Mouse (Mus musculus) forebrain, postnatal 0 days (tissue): Measurements from ENCODE around the gene Rpl12. TPM values are rescaled to one million over a fixed set of nuclear protein-coding genes. Genes with fewer than 3 reads are reported as not detected.

Experiments used
- ATAC-seq: fragments of 200-750 bp; cut with Nextera tagmentation; 2 replicates; pipeline ENCODE4 v1.8.0; 2017; ENCODE audit warnings: mild to moderate bottlenecking, moderate library complexity
- DNase-seq: peaks from one replicate; pipeline ENCODE4 v3.0.0-alpha.2; 2015
- H3K27ac ChIP-seq: fragments of 300-500 bp; sonication (generic); 2 replicates; pipeline ENCODE4 v1.5.1; 2014; ENCODE audit warnings: low read depth, mild to moderate bottlenecking, antibody characterized with exemption, low read length, moderate library complexity, mixed read lengths
- H3K27me3 ChIP-seq: fragments of 300-500 bp; sonication (generic); 2 replicates; pipeline ENCODE4 v1.6.1; 2014; ENCODE audit warnings: mild to moderate bottlenecking, low read length, mixed read lengths; ENCODE audit not compliant: insufficient read depth
- H3K36me3 ChIP-seq: fragments of 300-500 bp; sonication (generic); 2 replicates; pipeline ENCODE4 v1.6.1; 2014; ENCODE audit warnings: mild to moderate bottlenecking, moderate library complexity; ENCODE audit not compliant: insufficient read depth
- H3K4me1 ChIP-seq: fragments of 300-500 bp; sonication (generic); 2 replicates; pipeline ENCODE4 v1.6.1; 2014; ENCODE audit warnings: antibody characterized with exemption; ENCODE audit not compliant: insufficient read depth
- H3K4me2 ChIP-seq: fragments of 300-500 bp; sonication (generic); 2 replicates; pipeline ENCODE4 v1.6.1; 2014; ENCODE audit warnings: low read depth, mild to moderate bottlenecking, moderate library complexity
- H3K4me3 ChIP-seq: fragments of 300-500 bp; sonication (generic); 2 replicates; pipeline ENCODE4 v1.5.1; 2014; ENCODE audit warnings: low read depth, low read length, mixed read lengths
- H3K9ac ChIP-seq: fragments of 300-500 bp; sonication (generic); 2 replicates; pipeline ENCODE4 v1.6.1; 2014; ENCODE audit warnings: mild to moderate bottlenecking
- H3K9me3 ChIP-seq: fragments of 300-500 bp; sonication (generic); 2 replicates; pipeline ENCODE4 v1.6.1; 2016; ENCODE audit warnings: low read length
- CTCF ChIP-seq: sonication (generic); IDR thresholded peaks from 2 replicates; pipeline ENCODE4 v1.5.1; 2016; ENCODE audit warnings: antibody characterized with exemption, control low read depth, low read depth
- WGBS: fragments of 180-500 bp; shearing (Covaris S2); extraction: QIAGEN DNeasy Blood & Tissue Kit; methylation state at CpG from one replicate; pipeline ENCODE4 v1.1.7; 2014; 5-methylcytosine and 5-hydroxymethylcytosine counted together
- polyA plus RNA-seq: library from polyadenylated mRNA; unstranded; fragments of >200 nt; fragmentation: Nextera tagmentation; extraction: Ambion mirVana; gene quantifications from 2 replicates; pipeline ENCODE4 v1.2.1, GENCODE M21; 2015
- total RNA-seq: library from RNA; depleted of rRNA; stranded (reverse); fragments of >200 nt; gene quantifications from 2 replicates; pipeline ENCODE4 v1.2.3, GENCODE M21; 2014

The Rpl12 gene
- total and polyA plus RNA-seq, 2 experiments from 2014 or later = 102 to 266 TPM

- H3K36me3 ChIP-seq = peaks cover 59% of the 10 kb centered on the region
- 32% methylated on average over 10 of the region's 10 CpGs for WGBS
- H3K4me2 ChIP-seq = no peak overlapping the region
- H3K4me1 ChIP-seq = no peaks in the 10 kb centered on the region
- peak; percentile 84 for TF ChIP-seq CTCF
- no peaks in the 10 kb centered on the region for H3K9me3 ChIP-seq
- no peak overlapping the region for H3K27ac ChIP-seq
- H3K9ac ChIP-seq = no peak overlapping the region
- H3K27me3 ChIP-seq = no peaks in the 10 kb centered on the region
- peak; percentile 73 for DNase-seq
- peak; percentile 82 for ATAC-seq
- no peak overlapping the region for H3K4me3 ChIP-seq
Observed at GRCm38 (mm10) chr2:32928235-32928946, 33.0 kb upstream of the Rpl12 start.

DNA sequence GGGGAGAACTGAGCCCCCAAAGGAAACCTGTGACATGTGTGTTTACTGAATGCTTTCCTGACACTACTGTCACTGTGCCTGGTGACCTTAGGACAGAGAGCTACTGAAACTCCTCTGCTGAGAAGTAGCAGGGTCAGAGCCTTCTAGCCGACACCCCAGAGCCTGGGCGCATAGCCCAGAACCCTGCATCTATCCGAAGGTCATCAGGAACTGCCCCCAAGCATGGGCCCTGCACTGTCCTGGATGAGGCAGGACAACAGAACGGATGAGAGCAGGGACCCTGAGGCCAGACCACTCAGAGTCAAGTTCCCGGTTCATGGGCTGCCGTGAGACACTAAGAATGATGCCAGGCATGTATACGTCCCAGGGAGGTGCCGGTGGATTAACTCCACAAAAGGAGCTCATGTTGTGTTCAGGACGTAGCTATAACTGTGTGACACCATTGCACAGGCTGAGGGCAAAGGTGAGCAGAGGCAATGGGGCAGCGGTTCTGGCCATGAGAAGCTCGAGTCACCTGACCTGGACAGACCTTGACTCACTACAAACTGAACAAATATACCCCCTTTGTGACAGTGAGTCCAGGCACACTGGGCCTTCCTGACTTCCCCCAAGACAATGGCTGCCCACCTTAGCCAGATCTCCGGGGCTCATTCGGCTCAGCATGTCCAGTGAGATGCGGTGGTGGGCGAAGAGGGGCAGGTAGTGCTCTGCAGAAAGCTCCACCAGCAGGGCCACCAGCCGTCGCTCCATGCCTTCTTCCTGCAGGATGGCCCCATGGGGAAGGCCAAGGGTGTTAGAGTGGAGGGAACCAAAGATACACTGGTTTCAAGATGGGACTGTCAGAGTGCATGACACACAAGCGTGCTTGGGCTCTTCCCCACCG lies 32.2 kb upstream of the Rpl12 start:
- no peak for TF ChIP-seq CTCF
- no peak overlapping the region for H3K9ac ChIP-seq
- H3K27me3 ChIP-seq = no peaks in the 10 kb centered on the region
- no peak overlapping the region for H3K4me3 ChIP-seq
- H3K4me2 ChIP-seq = no peak overlapping the region
- DNase-seq (no peak), ATAC-seq (no peak)
- WGBS = 90% methylated on average over 19 of the region's 19 CpGs
- no peaks in the 10 kb centered on the region for H3K9me3 ChIP-seq
- H3K4me1 ChIP-seq = no peaks in the 10 kb centered on the region
- peaks cover 59% of the 10 kb centered on the region for H3K36me3 ChIP-seq
- H3K27ac ChIP-seq = no peak overlapping the region

DNA sequence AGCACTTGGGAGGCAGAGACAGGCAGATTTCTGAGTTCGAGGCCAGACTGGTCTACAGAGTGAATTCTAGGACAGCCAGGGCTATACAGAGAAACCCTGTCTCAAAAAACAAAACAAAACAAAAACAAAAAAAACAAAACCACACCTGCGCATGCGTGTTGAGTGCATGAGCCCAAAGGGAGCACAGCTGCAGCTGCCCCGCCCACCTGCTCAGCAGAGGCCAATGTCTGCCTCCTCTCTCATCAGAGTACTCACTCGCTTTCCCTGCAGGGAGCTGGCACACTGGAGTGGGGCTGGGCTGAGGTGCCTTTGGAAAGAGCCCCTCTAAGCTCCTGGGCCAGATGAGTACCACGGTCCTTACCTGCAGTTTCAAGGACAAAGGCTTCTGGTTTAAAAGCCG lies 29.6 kb upstream of the Rpl12 start:
- Histone ChIP-seq H3K4me1 (no peaks in the 10 kb centered on the region), H3K27ac (no peak overlapping the region), H3K36me3 (peaks cover 58% of the 10 kb centered on the region), H3K9ac (no peak overlapping the region), H3K4me3 (no peak overlapping the region), H3K9me3 (no peaks in the 10 kb centered on the region), H3K27me3 (no peaks in the 10 kb centered on the region), H3K4me2 (no peak overlapping the region)
- DNase-seq (no peak), ATAC-seq (no peak)
- TF ChIP-seq CTCF = no peak
- 69% methylated on average over 7 of the region's 7 CpGs for WGBS

DNA sequence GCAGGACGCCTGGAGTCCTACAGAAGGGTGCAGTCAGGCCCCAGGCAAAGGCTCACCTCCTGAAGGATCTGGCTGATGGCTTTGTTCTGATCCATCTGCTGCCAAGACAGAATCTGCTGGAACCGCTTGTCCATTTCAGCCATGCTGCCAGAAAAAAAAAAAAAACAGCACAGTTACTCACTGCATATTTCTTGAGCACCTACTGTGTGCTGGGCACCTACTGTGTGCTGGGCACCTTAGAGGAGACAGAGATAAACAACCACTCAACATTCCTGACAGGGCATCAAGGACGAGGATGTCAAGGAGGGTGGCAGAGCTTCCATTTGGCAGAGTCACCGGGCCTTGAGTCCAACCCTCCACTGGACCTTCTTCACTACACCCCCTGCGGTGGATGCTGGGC lies 22.6 kb upstream of the Rpl12 start:
- H3K9me3 ChIP-seq = no peaks in the 10 kb centered on the region
- ATAC-seq = no peak
- no peaks in the 10 kb centered on the region for H3K4me1 ChIP-seq
- H3K36me3 ChIP-seq = peaks cover 72% of the 10 kb centered on the region
- TF ChIP-seq CTCF = no peak
- H3K4me3 ChIP-seq = no peak overlapping the region
- no peak overlapping the region for H3K4me2 ChIP-seq
- no peak overlapping the region for H3K9ac ChIP-seq
- no peaks in the 10 kb centered on the region for H3K27me3 ChIP-seq
- DNase-seq = no peak
- no peak overlapping the region for H3K27ac ChIP-seq
- 92% methylated on average over 5 of the region's 5 CpGs for WGBS

DNA sequence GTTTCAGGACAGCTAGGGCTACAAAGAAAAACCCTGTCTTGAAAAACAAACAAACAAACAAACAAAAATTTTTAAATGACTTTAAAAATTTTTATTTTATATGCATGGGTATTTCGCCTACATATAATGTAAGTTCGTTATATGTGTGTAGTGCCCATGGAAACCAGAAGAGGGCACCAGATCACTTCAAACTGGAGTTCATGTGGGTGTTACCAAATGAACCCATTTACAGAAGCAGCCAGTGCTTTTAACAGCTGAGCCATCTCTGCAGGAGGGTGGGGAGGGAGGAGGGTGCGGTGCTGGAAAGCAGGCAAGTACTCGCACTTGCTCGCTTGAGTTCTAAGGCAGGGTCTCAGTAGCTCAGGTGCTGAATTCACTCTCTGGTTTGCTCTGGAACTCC lies 21.9 kb upstream of the Rpl12 start:
- Histone ChIP-seq H3K27ac (no peak overlapping the region), H3K4me3 (no peak overlapping the region), H3K9ac (no peak overlapping the region), H3K9me3 (no peaks in the 10 kb centered on the region), H3K4me2 (no peak overlapping the region), H3K36me3 (peaks cover 70% of the 10 kb centered on the region), H3K4me1 (no peaks in the 10 kb centered on the region), H3K27me3 (no peaks in the 10 kb centered on the region)
- ATAC-seq (peak; percentile 55), DNase-seq (peak; percentile 67)
- peak; percentile 71 for TF ChIP-seq CTCF
- WGBS = 71% methylated on average over 5 of the region's 5 CpGs

DNA sequence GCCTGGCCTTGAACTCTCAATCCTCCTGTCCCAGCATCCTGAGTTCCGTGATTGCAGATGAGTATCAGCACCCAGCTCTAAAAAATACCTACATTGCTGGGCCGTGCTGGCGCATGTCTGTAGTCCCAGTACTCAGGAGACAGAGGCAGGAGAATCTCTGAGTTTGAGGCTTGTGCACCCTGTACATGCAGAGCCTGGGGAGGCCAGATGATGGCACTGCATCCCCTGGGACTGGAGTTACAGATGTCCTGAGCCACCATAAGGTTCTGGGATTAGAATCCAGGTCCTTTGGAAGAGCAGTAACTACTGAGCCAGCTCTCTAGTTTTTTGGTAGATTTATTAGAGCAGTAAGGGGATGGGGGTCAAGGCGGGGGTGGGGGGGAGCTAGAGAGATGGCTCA lies 20.9 kb upstream of the Rpl12 start:
- Histone ChIP-seq H3K9me3 (no peaks in the 10 kb centered on the region), H3K27ac (no peak overlapping the region), H3K4me2 (no peak overlapping the region), H3K4me3 (no peak overlapping the region), H3K9ac (no peak overlapping the region), H3K36me3 (peaks cover 72% of the 10 kb centered on the region), H3K4me1 (no peaks in the 10 kb centered on the region), H3K27me3 (no peaks in the 10 kb centered on the region)
- no peak for DNase-seq
- 94% methylated on average over 4 of the region's 4 CpGs for WGBS
- no peak for TF ChIP-seq CTCF
- ATAC-seq = no peak

GRCm38 (mm10) chr2:32947454-32947853 lies 13.9 kb upstream of the Rpl12 start:
- DNase-seq (no peak), ATAC-seq (no peak)
- no peaks in the 10 kb centered on the region for H3K4me1 ChIP-seq
- 94% methylated on average over 11 of the region's 11 CpGs for WGBS
- no peak for TF ChIP-seq CTCF
- H3K9ac ChIP-seq = no peak overlapping the region
- no peak overlapping the region for H3K4me2 ChIP-seq
- no peaks in the 10 kb centered on the region for H3K9me3 ChIP-seq
- H3K27me3 ChIP-seq = no peaks in the 10 kb centered on the region
- no peak overlapping the region for H3K27ac ChIP-seq
- H3K36me3 ChIP-seq = peaks cover 67% of the 10 kb centered on the region
- no peak overlapping the region for H3K4me3 ChIP-seq
